Mouse (Mus musculus): ENCODE measurements at regions not wholly inside any gene's neighbourhood (a gene's known extent, or its start where the extent isn't known, plus 50 kb on each side); places are given as distances from the start of the nearest gene placed in this dataset.
A peak's percentile ranks its signal among the peaks of the same experiment; 100 is the strongest.

- no peak for DNase-seq
Measured at GRCm38 (mm10) chr19:54470034-54470433, 426.1 kb downstream of the Adra2a start.

- DNase-seq: peak; percentile 71
Measured at GRCm38 (mm10) chr19:54498066-54498465, 454.1 kb downstream of the Adra2a start.

GRCm38 (mm10) chr19:54533858-54534257 is 489.9 kb downstream of the Adra2a start:
- no peak for DNase-seq

GRCm38 (mm10) chr19:54555351-54555750 is 511.4 kb downstream of the Adra2a start:
- DNase-seq: no peak

- no peak for DNase-seq
Measured at GRCm38 (mm10) chr19:54557984-54558383, 514.0 kb downstream of the Adra2a start.

- peak; percentile 28 for DNase-seq
Measured at GRCm38 (mm10) chr19:54583574-54583973, 539.6 kb downstream of the Adra2a start.

- peak; percentile 22 for DNase-seq
Measured at GRCm38 (mm10) chr19:54584687-54585237, 540.8 kb downstream of the Adra2a start.

GRCm38 (mm10) chr19:54585326-54585725 is 541.4 kb downstream of the Adra2a start:
- DNase-seq: peak; percentile 22

- DNase-seq: peak; percentile 37
Measured at GRCm38 (mm10) chr19:54603345-54603744, 523.7 kb downstream of the Gpam start.

- DNase-seq: peak; percentile 7
Measured at GRCm38 (mm10) chr19:54605346-54605745, 521.7 kb downstream of the Gpam start.

GRCm38 (mm10) chr19:54616924-54617323 is 510.1 kb downstream of the Gpam start:
- peak; percentile 44 for DNase-seq

Data from heart, adult 11 months (tissue).